Mouse (Mus musculus): Measurements from ENCODE around the gene Gkap1.

Gene Gkap1

DNA sequence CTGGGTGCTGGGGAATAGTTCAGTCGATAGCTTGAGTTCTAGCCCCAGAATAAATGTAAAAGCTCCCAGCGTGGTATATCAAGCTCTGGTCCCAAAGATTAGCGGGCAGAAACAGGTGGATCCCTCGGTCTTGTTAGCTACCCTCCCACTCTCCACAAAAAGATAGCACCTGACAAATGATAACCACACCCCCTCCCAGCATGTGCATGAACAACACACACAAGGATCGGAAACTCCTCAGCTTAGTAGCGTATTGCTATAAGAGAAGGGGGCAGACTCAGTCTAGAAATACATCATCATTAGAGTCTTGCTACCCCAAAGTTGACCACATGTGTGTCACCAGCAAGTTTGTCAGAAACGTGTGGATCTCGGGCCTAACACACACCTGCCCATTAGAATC lies at the start of gene Gkap1:
TSS of gene Gkap1 (minus strand) at position 101 of the 400 bp plus-strand sequence.
- DNase-seq, result no peak

GRCm38 (mm10) chr13:58317768-58318167 lies 42.3 kb upstream of the Gkap1 start:
- no peak for DNase-seq

GRCm38 (mm10) chr13:58314991-58315390 lies 39.5 kb upstream of the Gkap1 start:
- DNase-seq, result peak; percentile 31

GRCm38 (mm10) chr13:58313758-58314157 lies 38.3 kb upstream of the Gkap1 start:
- no peak for DNase-seq

DNA sequence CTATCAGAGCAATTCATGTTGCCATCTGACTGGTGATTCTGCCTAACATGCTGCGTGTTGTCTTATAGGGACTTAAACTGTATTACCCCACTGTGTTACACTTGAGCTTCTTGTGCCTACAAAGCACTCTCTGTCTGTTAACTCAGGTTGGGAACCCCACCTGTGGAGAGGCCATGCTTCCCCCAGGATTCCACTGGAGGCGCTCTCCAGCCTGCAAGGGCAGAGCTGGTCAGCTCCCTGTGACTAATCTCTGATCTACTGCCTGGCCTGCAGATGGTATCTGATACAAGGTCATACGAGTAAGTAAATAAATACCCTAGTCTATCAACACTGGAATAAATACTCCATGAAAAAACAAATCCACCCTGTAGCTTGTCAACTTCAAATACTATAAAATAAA lies 35.9 kb upstream of the Gkap1 start:
- no peak for DNase-seq

DNA sequence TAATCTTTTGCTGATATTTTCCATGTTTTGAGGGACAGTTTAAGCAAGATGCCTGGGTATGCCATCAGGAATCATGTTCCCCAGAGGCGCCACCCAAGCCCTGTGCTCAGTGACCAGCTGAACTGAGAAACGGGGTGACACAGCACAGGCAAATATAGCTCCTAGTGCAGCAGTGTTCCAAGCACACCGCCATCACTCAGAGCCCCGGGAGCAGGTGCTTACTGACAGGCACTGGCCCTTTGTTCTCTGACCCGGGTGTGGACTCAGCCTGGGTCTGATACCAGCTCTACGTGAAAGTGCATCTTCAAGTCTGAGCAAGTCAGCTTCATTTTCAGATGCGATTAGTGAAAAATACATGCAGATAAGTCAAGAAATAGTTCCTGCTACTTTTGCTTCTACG lies 34.0 kb upstream of the Gkap1 start:
- DNase-seq, result no peak

DNA sequence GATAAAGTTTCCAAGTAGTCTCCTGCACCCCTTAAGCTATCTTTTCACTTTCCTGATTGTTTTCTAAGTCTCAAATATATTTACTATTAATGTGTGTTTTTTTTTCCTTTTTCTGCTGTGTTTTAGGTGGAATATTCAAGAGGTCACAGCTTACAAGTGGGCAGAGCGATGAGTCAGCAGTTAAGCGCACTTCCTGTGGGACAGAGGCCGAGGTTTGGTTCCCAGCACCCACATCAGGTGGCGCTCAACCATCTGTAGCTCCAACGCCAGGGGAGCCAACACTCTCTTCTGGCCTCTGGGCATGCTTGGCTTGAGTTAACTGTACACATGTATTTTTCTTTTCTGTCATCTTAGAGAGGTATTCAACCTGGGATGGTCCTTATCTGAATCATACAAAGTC lies 32.0 kb upstream of the Gkap1 start:
- no peak for DNase-seq

- DNase-seq, result no peak
Measured at GRCm38 (mm10) chr13:58305230-58305629, 29.7 kb upstream of the Gkap1 start.

- no peak for DNase-seq
Measured at GRCm38 (mm10) chr13:58302421-58303145, 27.1 kb upstream of the Gkap1 start.

- no peak for DNase-seq
Measured at GRCm38 (mm10) chr13:58301961-58302360, 26.5 kb upstream of the Gkap1 start.

DNA sequence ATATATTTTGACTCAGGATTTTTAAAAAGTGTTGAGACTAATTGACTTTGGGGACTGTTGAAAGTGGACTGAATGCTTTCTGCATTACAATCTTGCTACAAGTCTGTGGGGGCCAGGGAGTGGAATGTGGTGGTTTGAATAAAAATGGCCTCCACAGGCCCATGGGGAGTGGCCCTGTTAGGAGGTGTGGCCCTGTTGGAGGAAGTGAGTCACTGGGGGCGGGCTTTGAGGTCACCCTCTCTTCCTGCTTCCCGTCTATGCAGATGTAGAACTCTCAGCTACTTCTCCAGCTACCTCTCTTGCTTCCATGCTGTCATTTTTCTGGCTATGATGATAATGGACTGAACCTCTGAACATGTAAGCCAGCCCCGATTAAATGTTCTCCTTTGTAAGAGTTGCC lies 23.3 kb upstream of the Gkap1 start:
- no peak for DNase-seq

DNA sequence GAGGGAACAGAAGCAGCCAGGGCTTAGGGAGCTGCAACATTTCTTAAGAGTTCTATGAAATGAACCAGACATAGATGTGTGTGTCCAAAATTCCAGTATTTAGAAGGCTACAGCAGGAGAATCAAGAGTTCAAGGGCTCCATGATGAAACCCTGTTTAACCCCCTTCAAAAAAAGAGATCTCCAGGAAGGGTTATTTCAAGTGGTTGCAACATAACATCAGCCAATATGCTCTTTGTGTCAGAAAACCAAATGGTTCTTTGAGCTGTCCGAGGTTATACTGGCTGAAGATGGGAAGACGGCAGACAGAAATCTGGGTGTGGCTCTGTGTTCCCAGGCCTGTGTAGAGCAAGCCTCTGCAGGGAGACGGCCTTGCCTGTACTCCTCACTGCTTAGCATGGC lies 20.1 kb upstream of the Gkap1 start:
- no peak for DNase-seq

GRCm38 (mm10) chr13:58292811-58293210 lies 17.3 kb upstream of the Gkap1 start:
- DNase-seq, result no peak

- DNase-seq, result no peak
Measured at GRCm38 (mm10) chr13:58289308-58289707, 13.8 kb upstream of the Gkap1 start.

DNA sequence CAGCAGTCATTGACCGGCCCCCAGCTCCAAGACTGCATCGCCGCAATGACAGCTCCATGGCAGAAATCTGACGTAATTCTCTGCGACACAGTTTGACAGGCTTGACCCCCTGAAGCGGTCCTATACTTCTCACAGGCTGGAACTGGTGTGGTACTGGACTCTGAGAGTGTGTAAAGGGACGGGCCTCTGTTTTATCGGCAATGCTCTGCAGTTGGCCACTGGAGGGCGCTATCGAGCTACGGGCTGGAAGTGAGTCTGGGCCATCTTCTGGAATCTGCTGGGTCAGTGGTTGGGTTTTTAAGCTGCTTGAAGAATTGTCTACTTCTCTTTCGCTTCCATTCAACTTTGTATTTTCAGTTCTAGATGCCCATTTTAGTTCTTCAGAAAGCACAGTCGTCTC lies 12.3 kb upstream of the Gkap1 start:
- DNase-seq, result peak; percentile 82

- no peak for DNase-seq
Measured at GRCm38 (mm10) chr13:58283466-58283865, 8.0 kb upstream of the Gkap1 start.

DNA sequence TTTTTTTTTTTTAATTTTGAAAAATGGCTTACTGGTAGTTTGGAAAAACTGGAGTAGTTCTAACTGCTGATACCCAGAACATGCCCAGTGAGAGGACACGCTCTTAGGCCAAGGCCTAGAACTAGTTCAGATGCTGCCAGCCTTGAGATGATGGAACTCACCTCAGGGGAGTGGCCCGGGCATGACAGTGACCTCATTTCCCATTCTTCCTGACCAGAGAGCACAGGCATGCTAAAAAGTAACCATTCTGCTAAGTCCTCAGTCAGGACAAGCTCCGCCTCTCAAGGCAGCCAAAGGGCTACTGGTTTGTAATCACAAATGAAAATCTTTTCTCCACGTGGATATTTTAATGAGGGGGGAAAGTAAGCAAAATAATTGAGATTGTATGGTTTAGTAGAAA lies 6.4 kb upstream of the Gkap1 start:
- no peak for DNase-seq

- no peak for DNase-seq
Measured at GRCm38 (mm10) chr13:58280528-58280927, 5.0 kb upstream of the Gkap1 start.

DNA sequence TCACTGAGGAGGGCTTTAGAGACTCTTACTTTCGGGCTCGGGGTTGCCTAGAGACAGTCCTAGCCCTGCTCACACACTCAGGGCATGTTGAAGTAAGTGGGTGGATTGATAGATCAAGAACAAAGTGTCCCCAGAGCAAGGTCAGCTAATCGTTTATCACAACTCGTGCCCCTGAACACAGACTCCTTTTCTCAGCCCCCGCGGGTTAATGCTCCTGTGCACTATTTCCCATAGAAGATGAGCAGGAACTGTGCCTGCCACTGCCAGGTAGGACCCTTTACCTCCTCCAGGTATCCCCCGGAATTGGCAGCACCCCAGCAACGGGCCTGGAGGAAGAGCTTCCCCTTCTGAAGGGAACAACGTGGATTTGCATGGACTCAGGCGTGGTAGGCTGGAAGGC lies 757 bp upstream of the Gkap1 start:
- DNase-seq, result no peak

DNA sequence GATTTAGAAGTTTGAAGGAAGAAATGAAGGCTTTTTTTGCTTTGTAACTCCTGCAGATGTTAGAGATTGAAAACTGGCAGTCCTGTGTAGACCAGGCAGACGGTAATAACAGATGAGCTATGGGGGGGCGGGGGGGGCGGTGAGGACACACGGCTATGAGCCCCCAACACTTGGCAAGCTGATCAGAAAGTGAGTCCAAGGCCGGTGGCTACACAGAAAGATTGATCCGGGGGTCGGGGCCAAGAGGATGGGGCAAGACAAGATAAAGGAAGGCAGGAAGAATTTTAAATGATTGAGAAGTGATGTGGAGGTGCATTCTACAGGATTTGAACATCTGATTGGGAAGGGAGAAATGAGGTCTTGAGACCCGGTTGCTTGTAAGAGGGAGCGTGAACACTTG lies 423 bp downstream of the Gkap1 start:
- DNase-seq, result no peak

DNA sequence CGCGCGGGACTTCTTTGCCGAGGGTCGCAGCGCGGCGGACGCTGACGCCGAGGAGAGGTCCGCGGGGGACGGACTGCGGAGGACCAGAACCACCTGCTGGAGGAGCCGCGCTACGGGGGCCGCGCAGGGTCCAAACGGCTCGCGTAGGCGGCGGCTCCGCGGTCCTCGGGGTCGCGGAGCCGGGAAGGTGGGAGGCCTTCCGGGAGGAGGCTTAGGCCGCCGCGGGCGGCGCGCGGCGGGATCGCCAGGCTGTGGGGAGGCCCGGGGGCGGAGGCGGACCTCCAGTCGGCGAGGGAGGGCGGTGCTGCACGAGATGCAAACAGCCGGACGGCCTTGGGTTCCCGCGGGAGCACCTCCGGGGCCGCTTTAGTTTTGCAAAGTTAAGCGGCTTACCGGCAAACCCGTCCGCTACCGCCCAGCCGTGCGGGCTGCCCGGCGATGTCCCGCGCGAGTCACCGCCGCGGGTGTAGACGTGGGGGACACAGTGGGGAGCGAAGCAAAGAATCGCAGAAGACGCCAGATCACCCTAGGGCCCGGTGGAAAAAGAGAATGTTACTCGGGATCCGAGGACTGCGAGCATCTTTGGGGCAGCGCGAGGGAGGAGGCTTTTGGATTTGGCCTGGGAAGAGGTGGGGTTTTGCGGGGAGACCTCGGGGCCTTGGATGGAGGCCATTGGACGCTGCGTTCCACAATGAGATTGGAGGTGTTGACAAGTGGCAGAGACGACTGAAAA lies 1.1 kb downstream of the Gkap1 start:
- peak; percentile 73 for DNase-seq

DNA sequence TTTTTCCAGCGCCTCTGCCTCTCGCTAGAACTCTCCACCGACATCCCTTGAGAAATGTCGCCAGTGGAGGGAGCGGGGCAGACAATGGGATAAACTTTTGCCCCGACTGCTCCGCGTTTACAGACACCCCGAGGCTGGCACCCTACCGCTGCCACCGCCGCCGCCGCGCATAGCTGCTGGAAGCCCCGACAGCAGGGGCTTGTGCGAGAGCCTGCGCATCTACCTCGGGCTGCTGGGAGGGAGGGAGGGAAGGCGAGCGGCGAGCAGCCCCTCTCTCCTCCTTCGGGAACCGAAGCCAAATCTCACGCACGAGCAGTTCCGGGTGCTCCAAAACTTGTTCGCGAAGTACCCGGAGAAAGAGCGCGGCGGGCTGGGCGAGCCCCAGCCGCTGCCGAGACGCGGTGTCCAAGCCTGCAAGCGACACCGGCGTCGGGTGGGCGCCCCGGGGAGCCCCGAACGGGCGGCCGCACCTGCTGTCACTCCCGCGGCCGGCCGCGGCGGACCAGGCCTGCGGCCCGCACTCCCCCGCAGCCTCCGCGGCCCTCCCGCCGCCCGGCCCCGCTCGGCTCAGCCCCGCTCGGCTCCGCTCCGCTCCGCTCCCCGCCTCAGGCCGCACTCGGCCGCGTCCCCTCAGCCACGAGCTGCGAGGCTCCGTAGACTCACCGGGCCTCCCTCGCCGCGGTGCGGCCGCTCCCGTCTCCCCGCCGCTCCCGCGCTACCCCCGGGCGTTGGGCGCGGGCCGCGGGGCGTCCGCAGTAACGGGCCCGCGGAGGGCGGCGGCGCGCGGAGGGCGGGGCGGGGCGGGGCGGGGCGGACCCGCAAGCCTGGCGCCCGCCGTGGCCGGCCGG lies 1.9 kb downstream of the Gkap1 start:
- peak; percentile 17 for DNase-seq

GRCm38 (mm10) chr13:58266864-58267263 lies 8.6 kb downstream of the Gkap1 start:
- no peak for DNase-seq

GRCm38 (mm10) chr13:58263546-58263945 lies 12.0 kb downstream of the Gkap1 start:
- no peak for DNase-seq

All from liver (tissue).